In the genomic region with DNA sequence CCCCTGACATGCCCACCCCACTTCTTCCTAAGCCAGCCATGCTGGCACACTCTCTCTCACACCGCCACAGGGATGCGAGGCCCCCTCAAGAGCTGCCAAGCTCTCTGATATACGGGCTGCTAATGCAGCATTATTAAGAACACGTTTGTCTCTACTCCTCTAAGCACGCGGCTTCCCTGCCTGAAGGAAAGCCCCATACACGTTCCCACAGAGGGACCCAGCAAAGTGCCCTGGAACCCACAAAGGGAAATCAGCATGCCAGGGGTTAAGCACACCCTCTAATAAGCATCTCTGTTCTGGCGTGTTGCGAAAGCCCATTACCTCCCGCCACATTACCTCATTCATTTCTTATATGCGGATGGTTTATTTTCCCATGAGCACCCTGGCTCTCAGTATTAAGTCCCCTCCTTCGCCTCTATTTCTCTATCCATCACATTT, we compare ENCODE assay signal across 10 mouse cellular contexts.
DNase-seq lines count a peak whose midpoint lies in the region; ATAC-seq and TF ChIP-seq lines count a peak whose summit lies in the region.
"Had no signal": no experiment of that assay in that cellular context is flagged by ENCODE, and none has a peak within 500 bp of the region (broad histone marks: within the 10 kb centered on the region; RNA-seq: fewer than 3 reads in every experiment).

No protein-coding gene starts in this region.

- 0 out of 2 replicates have a peak, but pooled peaks have one; percentile 43 for ATAC-seq in embryonic facial prominence, embryonic 15.5 days (ENCODE audit: insufficient number of reproducible peaks, low FRiP score, low TSS enrichment, low read depth)
- peak; percentile 73 for ATAC-seq in hindbrain, embryonic 12.5 days (ENCODE audit: low FRiP score)
- ATAC-seq in midbrain, postnatal 0 days (ENCODE audit: low FRiP score), result peak; percentile 66
- no peak for ATAC-seq in activated CD4-positive, CD25-positive, alpha-beta regulatory T cell, adult 4 months

- H3K27me3 ChIP-seq in embryonic facial prominence, embryonic 15.5 days, result no peaks in the 10 kb centered on the region
- H3K27me3 ChIP-seq in hindbrain, embryonic 12.5 days, result no peaks in the 10 kb centered on the region
- H3K27me3 ChIP-seq in midbrain, postnatal 0 days (ENCODE audit: insufficient read depth, low read length), result no peaks in the 10 kb centered on the region

- H3K9me3 ChIP-seq in embryonic facial prominence, embryonic 15.5 days (replicated peaks), result no peaks in the 10 kb centered on the region
- H3K9me3 ChIP-seq in hindbrain, embryonic 12.5 days (replicated peaks), result no peaks in the 10 kb centered on the region
- no peaks in the 10 kb centered on the region for H3K9me3 ChIP-seq in midbrain, postnatal 0 days (ENCODE audit: low read length)

- H3K4me2 ChIP-seq in embryonic facial prominence, embryonic 15.5 days (replicated peaks), result no peak overlapping the region
- H3K4me2 ChIP-seq in hindbrain, embryonic 12.5 days (replicated peaks), result 0 out of 2 replicates have a peak overlapping the region, but pooled peaks have one; percentile 11
- 0 out of 2 replicates have a peak overlapping the region, but pooled peaks have one; percentile 9 for H3K4me2 ChIP-seq in midbrain, postnatal 0 days (ENCODE audit: low read depth, low read length, poor library complexity, severe bottlenecking)

- no peaks in the 10 kb centered on the region for H3K36me3 ChIP-seq in embryonic facial prominence, embryonic 15.5 days
- no peaks in the 10 kb centered on the region for H3K36me3 ChIP-seq in hindbrain, embryonic 12.5 days
- no peaks in the 10 kb centered on the region for H3K36me3 ChIP-seq in midbrain, postnatal 0 days (ENCODE audit: insufficient read depth, low read length)

- H3K9ac ChIP-seq in embryonic facial prominence, embryonic 15.5 days, result no peak overlapping the region
- no peak overlapping the region for H3K9ac ChIP-seq in hindbrain, embryonic 12.5 days
- H3K9ac ChIP-seq in midbrain, postnatal 0 days (replicated peaks; ENCODE audit: low read length, poor library complexity, severe bottlenecking), result 0 out of 2 replicates have a peak overlapping the region, but pooled peaks have one; percentile 29

- no peak for DNase-seq in layer of hippocampus, adult 2 months (ENCODE audit: low spot score in 2 of 2)
- no peak for DNase-seq in layer of hippocampus, postnatal 10 days (ENCODE audit: low spot score in 2 of 2)
- DNase-seq in midbrain, postnatal 0 days (ENCODE audit: low spot score), result no peak
- no peak for DNase-seq in cerebellum, postnatal 4 days (ENCODE audit: low spot score in 2 of 2)
- DNase-seq: cerebellum, postnatal 14 days; kidney, postnatal 14 days; lung, adult 18-20 months had no signal

- peak overlapping the region; percentile 54 for H3K27ac ChIP-seq in layer of hippocampus, adult 2 months
- 0 out of 2 replicates have a peak overlapping the region, but pooled peaks have one; percentile 28 for H3K27ac ChIP-seq in embryonic facial prominence, embryonic 15.5 days (replicated peaks)
- peak overlapping the region; percentile 88 for H3K27ac ChIP-seq in hindbrain, embryonic 12.5 days
- peak overlapping the region; percentile 69 for H3K27ac ChIP-seq in midbrain, postnatal 0 days (ENCODE audit: low read depth, low read length)

- peak overlapping the region; percentile 29 for H3K4me3 ChIP-seq in layer of hippocampus, adult 2 months
- H3K4me3 ChIP-seq in embryonic facial prominence, embryonic 15.5 days (replicated peaks), result no peak overlapping the region
- H3K4me3 ChIP-seq in hindbrain, embryonic 12.5 days, result no peak overlapping the region
- no peak overlapping the region for H3K4me3 ChIP-seq in midbrain, postnatal 0 days (ENCODE audit: low read depth, low read length)

- WGBS in embryonic facial prominence, embryonic 15.5 days, result 46% methylated on average over 12 of the region's 12 CpGs
- WGBS in hindbrain, embryonic 12.5 days, result 50% methylated on average over 12 of the region's 12 CpGs
- 39% methylated on average over 12 of the region's 12 CpGs for WGBS in midbrain, postnatal 0 days

- H3K4me1 ChIP-seq in embryonic facial prominence, embryonic 15.5 days, result peaks cover 12% of the 10 kb centered on the region; the same call in 1 of the 2 replicates
- H3K4me1 ChIP-seq in hindbrain, embryonic 12.5 days, result peaks cover 30% of the 10 kb centered on the region
- H3K4me1 ChIP-seq in midbrain, postnatal 0 days (ENCODE audit: insufficient read depth, low read length), result peaks cover 11% of the 10 kb centered on the region

- TF ChIP-seq CTCF in layer of hippocampus, adult 2 months (conservative IDR thresholded peaks at IDR 0.05), result no peak
- TF ChIP-seq CTCF in midbrain, postnatal 0 days (IDR thresholded peaks at IDR 0.05), result no peak

Comparison
In these comparisons a context has a peak if more than half of its experiments do, and no peak if none do; other contexts are left out.
1. H3K27ac ChIP-seq: peak in every context shown above with its lines; median percentile 88 in hindbrain, embryonic 12.5 days; 69 in midbrain, postnatal 0 days; 54 in layer of hippocampus, adult 2 months; 28 in embryonic facial prominence, embryonic 15.5 days.